Mouse (Mus musculus) ovary, postnatal 36 days (tissue): ENCODE results near the gene Cuzd1.

ENCODE experiments used
- DNase-seq: peaks from one replicate; pipeline ENCODE4 v3.0.0; 2022; ENCODE audit warnings: low spot score, mixed read lengths

Gene Cuzd1

GRCm38 (mm10) chr7:131322192-131322591, at the start of gene Cuzd1:
TSS of gene Cuzd1 (minus strand) at chr7:131322292.
- DNase-seq: no peak

- DNase-seq: no peak
These were observed 49.4 kb upstream of the Cuzd1 start for GRCm38 (mm10) chr7:131371470-131371860.

GRCm38 (mm10) chr7:131370648-131371469, 48.8 kb upstream of the Cuzd1 start, which contains the start of gene Pstk:
TSS of gene Pstk (plus strand) at chr7:131371141.
- peak; percentile 90 for DNase-seq

GRCm38 (mm10) chr7:131364131-131364530, 42.0 kb upstream of the Cuzd1 start:
- DNase-seq: no peak

- peak; percentile 93 for DNase-seq
These were observed 40.7 kb upstream of the Cuzd1 start, which contains the start of gene 2310057M21Rik for GRCm38 (mm10) chr7:131362615-131363300. TSS of gene 2310057M21Rik (minus strand) at chr7:131362759.

GRCm38 (mm10) chr7:131362269-131362614, 40.1 kb upstream of the Cuzd1 start:
- no peak for DNase-seq

GRCm38 (mm10) chr7:131356105-131356504, 34.0 kb upstream of the Cuzd1 start:
- DNase-seq: no peak

GRCm38 (mm10) chr7:131345856-131346541, 23.9 kb upstream of the Cuzd1 start:
- DNase-seq: no peak

- no peak for DNase-seq
These were observed 15.5 kb upstream of the Cuzd1 start for GRCm38 (mm10) chr7:131337502-131338068.

- DNase-seq: no peak
These were observed 11.5 kb upstream of the Cuzd1 start, which contains the start of gene Fam24a for GRCm38 (mm10) chr7:131333564-131333963. TSS of gene Fam24a (plus strand) at chr7:131333864.

- DNase-seq: no peak
These were observed 9.6 kb upstream of the Cuzd1 start for GRCm38 (mm10) chr7:131331688-131332087.

GRCm38 (mm10) chr7:131329416-131329815, 7.3 kb upstream of the Cuzd1 start, which contains the start of gene Fam24b:
TSS of gene Fam24b (minus strand) at chr7:131329516.
- no peak for DNase-seq

GRCm38 (mm10) chr7:131327054-131327453, 5.0 kb upstream of the Cuzd1 start:
- no peak for DNase-seq

- DNase-seq: no peak
These were observed 3.8 kb downstream of the Cuzd1 start for GRCm38 (mm10) chr7:131318340-131318739.

- DNase-seq: no peak
These were observed 4.5 kb downstream of the Cuzd1 start for GRCm38 (mm10) chr7:131317587-131317986.

GRCm38 (mm10) chr7:131314493-131314892, 7.6 kb downstream of the Cuzd1 start:
- DNase-seq: no peak

GRCm38 (mm10) chr7:131306733-131307132, 15.4 kb downstream of the Cuzd1 start:
- DNase-seq: no peak

GRCm38 (mm10) chr7:131303340-131303739, 18.8 kb downstream of the Cuzd1 start:
- DNase-seq: no peak

GRCm38 (mm10) chr7:131297151-131297550, 24.9 kb downstream of the Cuzd1 start:
- DNase-seq: no peak

- no peak for DNase-seq
These were observed 56.2 kb downstream of the Cuzd1 start for GRCm38 (mm10) chr7:131265851-131266250.

GRCm38 (mm10) chr7:131264251-131264650, 57.8 kb downstream of the Cuzd1 start:
- no peak for DNase-seq

GRCm38 (mm10) chr7:131260946-131261345, 61.1 kb downstream of the Cuzd1 start:
- DNase-seq: no peak
